Mouse (Mus musculus): ENCODE measurements at regions not wholly inside any gene's neighbourhood (a gene's known extent, or its start where the extent isn't known, plus 50 kb on each side); places are given as distances from the start of the nearest gene placed in this dataset.

DNA sequence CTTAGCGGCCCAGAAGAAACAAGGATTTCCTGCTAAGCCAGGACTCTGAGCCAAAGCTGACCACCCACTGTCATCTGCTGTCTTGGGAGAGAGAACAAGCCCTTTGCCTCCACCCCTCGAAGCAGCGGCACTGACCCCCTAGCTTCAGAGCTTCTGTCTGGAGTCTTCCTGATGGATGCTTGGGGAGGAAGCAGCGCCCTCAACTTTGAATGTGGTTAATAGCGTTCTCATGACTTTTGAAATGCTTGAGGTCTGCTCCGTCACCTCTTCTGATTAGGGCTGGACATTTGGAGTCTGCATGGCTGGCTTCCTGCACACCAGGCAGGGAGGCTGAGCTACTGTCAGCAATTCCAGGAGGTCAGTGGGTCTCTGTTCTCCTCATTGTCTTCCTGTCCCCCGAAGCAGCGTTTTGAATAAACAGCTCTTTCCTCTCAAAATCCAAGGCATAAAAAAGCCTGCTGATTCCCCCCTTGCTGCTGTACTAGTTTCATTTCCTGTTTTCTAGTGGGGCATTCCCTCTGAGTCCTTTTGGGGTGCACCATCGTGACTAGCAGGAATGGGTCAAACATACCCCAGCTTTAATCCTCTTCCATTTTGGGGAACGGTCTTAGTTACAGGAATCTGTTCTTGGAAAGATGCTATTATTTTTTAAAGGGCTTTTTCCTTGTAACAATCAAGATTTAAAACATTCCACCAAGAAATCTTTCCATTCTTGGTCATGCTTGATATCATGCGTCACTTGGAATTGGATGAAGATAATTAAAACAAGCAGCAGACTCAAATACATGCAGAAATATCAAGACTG lies 256.0 kb downstream of the Ankrd16 start:
- peak; percentile 33 for DNase-seq

DNA sequence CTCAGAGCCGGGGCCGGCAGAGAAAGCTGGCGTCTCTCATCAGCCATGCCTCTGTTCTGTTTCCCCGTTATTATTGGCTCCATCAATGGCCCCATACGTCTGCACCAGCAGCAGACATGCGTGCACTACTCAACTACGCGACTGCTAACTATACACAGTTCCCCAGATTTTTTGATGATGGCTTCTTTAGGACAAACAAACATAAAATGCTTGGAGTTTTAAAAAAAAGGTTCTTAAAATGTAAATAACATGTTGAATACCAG lies 256.6 kb downstream of the Ankrd16 start:
- DNase-seq: no peak

DNA sequence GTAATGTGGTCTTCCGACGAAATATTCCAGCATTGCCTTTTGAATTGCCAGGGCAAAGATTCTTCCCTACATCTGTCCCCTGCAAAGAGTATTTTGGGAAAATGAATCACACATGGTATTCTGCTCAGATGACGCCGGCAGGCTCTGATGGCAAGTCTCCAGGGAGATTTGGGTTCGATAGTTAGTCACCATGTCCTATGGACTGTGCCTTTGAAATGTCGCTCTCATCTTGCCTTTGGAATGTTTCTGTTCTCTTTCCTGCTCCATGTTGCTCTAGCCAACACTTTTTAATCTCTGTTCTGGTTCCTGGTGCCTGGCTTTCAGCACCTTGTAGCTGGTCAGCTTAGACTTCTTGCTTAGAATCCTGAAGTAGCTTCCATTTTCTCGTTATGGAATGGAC lies 252.3 kb downstream of the Itga8 start:
- peak; percentile 33 for DNase-seq

DNA sequence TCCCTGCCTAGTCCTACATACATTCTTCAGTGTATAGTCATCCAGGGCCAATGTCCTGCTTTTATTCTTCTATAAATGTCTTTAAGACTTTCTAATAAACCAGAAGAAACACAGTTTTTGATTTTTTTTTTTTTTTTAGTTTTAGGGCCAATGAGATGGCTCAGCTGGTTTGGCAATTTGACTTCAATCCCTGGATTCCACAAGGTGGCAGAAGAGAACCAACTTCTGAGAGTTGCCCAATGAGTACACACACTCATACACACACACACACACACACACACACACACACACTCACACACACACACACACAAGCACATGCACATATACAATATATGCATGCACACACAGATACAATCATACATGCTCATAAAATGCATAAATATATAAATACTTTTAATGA lies 251.8 kb downstream of the Itga8 start:
- DNase-seq: no peak

DNA sequence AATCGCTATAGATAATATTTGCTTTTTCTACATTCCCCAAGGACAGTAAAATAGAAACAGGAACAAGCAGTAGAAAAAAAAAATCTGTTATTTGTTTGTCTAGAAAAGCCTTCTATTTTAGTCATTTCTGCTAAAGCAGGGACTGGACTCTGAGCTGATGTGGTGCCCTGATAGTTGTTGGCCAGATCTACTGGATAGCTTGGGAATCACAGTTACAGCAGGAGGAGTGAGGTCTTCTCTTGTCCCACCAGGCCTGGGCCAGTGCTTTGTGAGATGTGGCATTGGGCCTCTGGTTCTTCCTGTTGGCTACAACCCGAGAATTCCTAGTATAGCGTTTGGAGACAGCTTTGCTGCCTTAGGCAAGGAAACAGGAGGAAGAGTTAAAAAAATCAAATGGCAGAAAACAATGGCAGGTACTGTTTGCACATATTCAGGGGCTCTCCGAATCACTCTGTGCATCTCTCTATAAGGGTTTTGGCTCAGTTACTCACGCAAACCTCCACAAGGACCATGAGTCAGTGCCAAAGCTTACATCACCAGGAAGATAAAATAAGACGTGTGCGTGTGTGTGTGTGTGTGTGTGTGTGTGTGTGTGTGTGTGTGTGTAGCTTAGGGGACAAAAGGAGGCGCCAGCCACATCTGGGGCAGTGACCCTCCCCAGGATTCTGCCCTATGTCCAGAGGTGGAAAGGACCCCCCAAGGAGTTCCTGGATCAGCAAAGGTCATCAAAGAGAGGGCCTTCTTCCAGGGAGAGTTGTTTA lies 248.1 kb downstream of the Itga8 start:
- peak; percentile 27 for DNase-seq

DNA sequence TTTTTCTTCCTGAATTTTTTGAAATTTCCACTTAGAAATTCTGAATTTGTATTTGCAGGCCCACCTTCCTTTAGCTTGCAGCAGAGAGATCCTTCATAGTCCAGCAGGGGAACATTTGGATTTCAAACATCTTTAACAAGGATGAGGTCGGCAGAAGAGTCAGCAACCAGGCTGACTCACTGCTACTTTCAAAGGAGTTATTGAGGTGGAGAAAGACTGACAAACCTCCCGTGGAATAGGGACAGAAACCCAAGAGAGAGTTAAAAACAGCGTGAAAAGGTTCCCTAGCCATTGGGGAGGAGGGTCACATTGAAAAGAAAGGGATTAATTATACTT lies 247.6 kb downstream of the Itga8 start:
- no peak for DNase-seq
